Mouse (Mus musculus) stomach, postnatal 0 days (tissue): ENCODE results near the gene Cdc42bpa.

Source experiments
- CTCF ChIP-seq: IDR thresholded peaks from 2 replicates; pipeline ENCODE4 v1.5.1; 2016; ENCODE audit warnings: antibody characterized with exemption, low read depth, mild to moderate bottlenecking, moderate library complexity
- EP300 ChIP-seq: optimal IDR thresholded peaks from 2 replicates; pipeline ENCODE3; 2016; ENCODE audit warnings: antibody characterized with exemption

GRCm38 (mm10) chr1:179940071-179940786 lies 20.0 kb upstream of the Cdc42bpa start:
- TF ChIP-seq CTCF (no peak), EP300 (no peak)
